Mouse (Mus musculus) induced T-regulatory cell, adult 2 months (primary cell): ENCODE results near the gene Syt3.

ENCODE experiments used
- DNase-seq: peaks from one replicate; pipeline ENCODE4 v3.0.0-alpha.2; 2012; ENCODE audit warnings: low read depth

The Syt3 gene

GRCm38 (mm10) chr7:44411144-44411543 is 27.2 kb downstream of the Syt3 start:
- no peak for DNase-seq

DNA sequence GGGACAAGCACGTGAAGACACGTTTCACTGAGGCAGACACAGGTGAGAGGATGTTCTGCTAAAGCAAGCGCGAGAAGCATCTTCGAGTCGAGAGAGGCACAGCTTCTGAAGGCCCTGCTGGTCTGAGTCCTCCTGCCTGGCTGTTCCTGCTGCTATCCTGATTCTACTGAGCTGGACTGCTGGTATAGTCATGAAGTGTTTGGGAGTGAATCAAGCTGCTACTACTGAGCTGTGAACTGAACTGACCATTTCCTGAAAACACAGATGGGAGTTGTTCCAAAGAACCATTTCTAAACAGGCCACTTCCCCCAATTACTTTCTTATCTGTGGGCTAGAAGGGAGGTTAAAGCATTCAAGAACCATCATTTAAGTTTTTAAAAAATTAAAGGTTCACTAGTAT is 29.4 kb downstream of the Syt3 start:
- no peak for DNase-seq

- no peak for DNase-seq
These were observed 43.8 kb downstream of the Syt3 start for GRCm38 (mm10) chr7:44427666-44428065.

GRCm38 (mm10) chr7:44428171-44428950 is 44.5 kb downstream of the Syt3 start:
- DNase-seq = no peak

DNA sequence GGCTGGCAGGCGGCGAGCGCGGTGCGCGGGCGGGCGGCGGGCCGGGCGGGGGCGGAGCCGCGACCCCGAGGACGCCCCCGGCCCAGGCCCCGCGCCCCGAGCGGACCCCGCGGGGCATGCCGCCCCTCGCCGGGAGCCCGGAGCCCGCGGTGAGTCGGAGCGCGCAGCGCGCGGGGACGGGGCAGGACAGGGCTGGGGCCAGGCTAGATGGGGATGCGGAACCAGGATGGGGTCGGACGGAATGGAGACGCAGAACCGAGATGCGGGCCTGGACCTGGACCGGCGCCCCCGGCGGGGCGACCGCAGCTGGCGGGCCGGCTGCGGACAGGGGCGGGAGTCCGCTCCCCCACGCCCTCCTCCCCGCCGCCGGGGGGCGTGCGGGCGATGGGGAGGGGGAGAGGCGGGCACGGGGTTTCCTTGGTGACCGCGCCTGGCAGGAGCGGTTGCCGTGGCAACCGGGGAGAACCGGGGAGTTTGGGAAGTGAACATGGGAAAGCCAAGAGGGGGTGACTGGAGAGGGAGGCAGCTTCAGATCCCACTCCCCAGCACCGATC is 45.1 kb downstream of the Syt3 start, which contains the start of gene Lrrc4b:
Gene Lrrc4b (plus strand): TSS at position 51 of the 554 bp plus-strand sequence.
- no peak for DNase-seq

DNA sequence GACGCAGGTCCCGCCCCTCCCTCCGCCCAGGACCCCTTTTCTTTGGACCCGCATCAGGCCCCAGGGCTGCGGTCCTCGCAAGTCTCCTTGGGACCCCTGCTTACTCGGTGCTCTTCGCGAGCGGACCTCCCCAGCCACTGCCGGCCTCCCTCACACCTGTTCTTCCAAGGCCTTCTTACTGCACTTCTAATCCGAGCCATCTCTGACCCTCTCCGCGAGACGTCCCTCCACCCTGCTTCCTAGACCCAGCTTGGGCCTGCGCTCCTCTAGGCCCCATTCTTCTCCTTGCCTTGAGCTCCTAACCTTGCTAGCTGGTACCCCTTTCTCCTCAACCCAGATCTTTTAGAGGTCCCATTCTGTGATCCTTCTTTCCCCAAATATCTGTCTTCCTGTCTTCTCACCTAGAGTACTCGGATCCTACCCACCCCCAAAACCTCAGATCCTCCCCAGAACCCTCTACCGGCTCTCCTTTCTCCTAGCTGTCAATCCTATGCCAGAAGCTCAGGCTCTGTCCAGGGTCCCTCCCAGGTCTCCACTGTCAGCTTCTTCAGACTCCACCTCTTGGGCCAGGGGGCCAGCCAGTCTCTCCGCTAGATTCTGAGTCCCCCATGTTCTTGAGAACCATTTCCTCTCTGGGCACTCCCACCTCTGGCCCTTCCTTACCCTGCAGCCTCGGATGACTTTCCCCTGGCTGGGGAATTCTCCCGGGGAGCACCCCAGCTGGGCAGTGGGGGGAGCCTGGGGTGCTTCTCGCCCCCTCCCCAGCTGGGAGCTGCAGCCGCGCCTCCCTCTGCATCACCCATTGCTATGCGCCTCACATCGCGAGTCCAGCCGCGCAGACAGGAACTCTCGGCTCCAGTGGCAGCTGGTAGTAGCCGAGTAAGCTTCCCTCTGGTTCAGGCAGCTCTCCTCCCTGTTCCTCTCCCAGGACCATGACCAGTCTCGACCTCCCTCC is 45.9 kb downstream of the Syt3 start:
- no peak for DNase-seq

- DNase-seq = no peak
These were observed 48.6 kb downstream of the Syt3 start for GRCm38 (mm10) chr7:44432550-44432949.

- DNase-seq = peak; percentile 29
These were observed 49.5 kb downstream of the Syt3 start for GRCm38 (mm10) chr7:44433371-44433770.

- DNase-seq = no peak
These were observed 50.2 kb downstream of the Syt3 start for GRCm38 (mm10) chr7:44434089-44434488.

DNA sequence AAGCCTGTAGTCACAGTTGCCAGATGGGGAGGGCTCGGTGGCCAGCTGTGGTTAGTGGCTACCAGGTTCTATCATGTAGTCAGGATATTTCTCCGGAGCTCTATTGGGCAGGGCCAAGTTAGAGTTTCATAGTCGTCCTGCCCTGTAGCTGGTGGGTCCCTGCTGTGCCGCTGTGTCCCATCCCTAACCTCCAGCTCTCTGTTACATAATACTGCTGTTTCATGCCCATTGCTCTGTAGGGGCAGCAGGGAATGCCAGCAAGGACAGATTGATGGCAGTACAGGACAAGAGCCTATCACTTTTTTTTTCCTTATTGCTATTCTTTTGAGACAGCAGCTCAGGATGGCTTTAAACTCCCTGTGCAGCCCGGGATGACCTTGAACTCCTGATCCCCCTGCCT is 51.9 kb downstream of the Syt3 start:
- DNase-seq = no peak

- peak; percentile 18 for DNase-seq
These were observed 52.4 kb downstream of the Syt3 start for GRCm38 (mm10) chr7:44436267-44436666.

- DNase-seq = no peak
These were observed 53.3 kb downstream of the Syt3 start for GRCm38 (mm10) chr7:44437188-44437587.

GRCm38 (mm10) chr7:44437933-44438332 is 54.0 kb downstream of the Syt3 start:
- no peak for DNase-seq

DNA sequence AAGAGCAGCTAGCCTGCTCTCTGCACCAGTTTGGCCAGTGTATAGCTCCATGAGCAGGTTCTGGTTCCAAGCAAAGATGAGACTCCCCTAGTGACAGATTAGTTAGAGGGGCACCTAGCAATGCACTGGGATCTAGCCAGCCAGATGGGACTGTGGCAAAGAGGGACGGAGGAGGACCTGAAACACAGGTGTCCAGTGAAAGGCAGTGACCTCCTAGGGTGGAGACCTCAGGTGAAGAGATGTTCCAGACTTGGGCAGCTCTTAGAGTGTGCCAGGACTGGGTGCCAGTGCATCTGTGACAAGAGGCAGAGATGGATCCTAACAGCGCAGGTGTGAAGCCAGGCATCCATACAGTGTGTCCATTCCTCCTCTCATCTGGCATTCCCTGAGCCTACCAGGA is 55.8 kb downstream of the Syt3 start:
- no peak for DNase-seq

- DNase-seq = no peak
These were observed 56.6 kb downstream of the Syt3 start for GRCm38 (mm10) chr7:44440479-44440878.

- DNase-seq = no peak
These were observed 57.3 kb downstream of the Syt3 start for GRCm38 (mm10) chr7:44441180-44441579.

GRCm38 (mm10) chr7:44441648-44442109 is 57.8 kb downstream of the Syt3 start:
- DNase-seq = no peak

GRCm38 (mm10) chr7:44442407-44442821 is 58.5 kb downstream of the Syt3 start:
- no peak for DNase-seq

- DNase-seq = no peak
These were observed 59.6 kb downstream of the Syt3 start for GRCm38 (mm10) chr7:44443268-44444173.

DNA sequence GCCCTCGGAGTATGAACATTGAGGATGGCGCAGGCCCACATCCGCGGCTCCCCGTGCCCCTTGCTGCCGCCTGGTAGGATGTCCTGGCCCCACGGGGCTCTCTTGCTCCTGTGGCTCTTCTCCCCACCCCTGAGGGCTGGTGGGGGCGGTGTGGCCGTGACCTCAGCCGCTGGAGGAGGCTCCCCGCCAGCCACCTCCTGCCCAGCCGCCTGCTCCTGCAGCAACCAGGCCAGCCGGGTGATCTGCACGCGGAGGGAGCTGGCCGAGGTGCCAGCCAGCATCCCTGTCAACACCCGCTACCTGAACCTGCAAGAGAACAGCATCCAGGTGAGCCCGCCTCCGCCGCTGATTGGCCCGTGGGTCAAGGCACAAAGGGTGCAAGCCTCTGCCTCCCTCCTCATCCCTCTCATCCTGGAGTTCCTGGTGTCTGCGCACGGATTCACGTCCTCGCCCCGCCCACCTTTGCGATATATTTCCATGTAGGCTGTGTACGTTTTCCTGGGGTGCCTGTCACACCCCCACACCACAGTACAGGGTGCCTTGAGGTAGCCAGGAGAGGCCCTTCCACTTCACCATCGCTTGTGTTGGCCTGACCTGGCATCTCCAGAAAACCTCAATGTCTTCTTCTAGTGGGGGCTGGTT is 61.1 kb downstream of the Syt3 start:
- DNase-seq = no peak

- DNase-seq = no peak
These were observed 61.6 kb downstream of the Syt3 start for GRCm38 (mm10) chr7:44445528-44445923.
